Mouse (Mus musculus) adrenal gland, adult 2 months (tissue): ENCODE results near the gene Rnf166. TPM values are rescaled to one million over a fixed set of nuclear protein-coding genes. Genes with fewer than 3 reads are reported as not detected.
A peak's percentile ranks its signal among the peaks of the same experiment; 100 is the strongest.

Experiments
- DNase-seq: peaks from one replicate; pipeline ENCODE4 v3.0.0; 2021
- polyA plus RNA-seq: library from polyadenylated mRNA; depleted of rRNA; stranded (reverse); fragments of >200 nt; gene quantifications from 2 replicates; pipeline ENCODE4 v1.2.3, GENCODE M21; 2012
- total RNA-seq, 2 experiments: library from RNA; stranded (reverse); gene quantifications; 2 replicates each; pipeline ENCODE4 v1.2.3; 2021

Rnf166 gene
- total and polyA plus RNA-seq, 3 experiments = 42.8 to 157 (median 83.8) TPM

DNA sequence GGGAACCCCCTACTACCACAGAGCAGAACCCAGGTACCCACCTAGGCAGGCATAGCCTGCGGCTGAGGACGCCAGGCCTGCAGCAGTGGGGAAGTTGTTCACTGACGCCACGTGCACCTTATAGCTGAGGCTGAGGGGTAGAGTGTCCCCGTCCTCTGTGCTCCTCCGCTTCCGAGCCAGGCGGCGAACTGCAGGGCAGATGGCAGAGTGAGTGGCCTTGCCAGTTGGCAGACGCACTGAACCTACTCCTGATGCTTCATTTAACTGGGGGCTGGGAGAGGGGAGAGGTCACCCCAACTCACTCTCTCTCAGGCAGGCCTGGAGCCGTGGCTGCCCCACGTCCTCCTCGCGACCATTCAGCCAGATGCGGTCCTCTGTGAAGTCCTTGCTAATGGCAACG is 36.5 kb downstream of the Rnf166 start:
- no peak for DNase-seq

DNA sequence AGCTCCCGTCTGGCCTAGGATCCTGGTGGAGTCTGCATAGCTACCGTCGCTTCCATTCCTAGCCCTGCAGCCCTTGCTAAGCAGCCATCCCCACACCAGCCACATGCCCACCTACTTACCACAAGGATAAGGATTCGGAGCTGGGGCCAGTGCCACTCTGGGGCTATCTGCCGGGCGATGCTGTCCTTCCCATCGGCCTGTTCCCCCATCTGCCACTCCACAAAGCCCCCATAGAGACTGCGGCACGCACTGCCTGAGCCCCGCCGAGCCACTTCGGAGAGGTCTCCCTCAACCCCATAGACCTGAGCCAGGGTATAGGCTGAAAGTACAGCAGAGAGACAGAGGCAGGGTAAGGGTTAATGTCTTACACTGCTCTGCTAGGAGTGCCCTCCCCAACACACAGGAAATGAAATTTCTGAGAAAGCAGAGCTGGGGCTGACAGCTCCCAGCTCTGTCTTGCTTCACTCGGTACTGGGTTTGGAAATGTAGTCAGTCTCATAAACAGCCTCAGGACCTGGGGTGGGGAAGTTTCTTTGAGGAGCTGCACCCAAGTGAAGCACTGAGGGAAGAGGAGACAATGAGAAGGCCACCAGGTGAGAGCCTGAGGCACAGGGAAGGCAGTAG is 38.0 kb downstream of the Rnf166 start:
- no peak for DNase-seq

DNA sequence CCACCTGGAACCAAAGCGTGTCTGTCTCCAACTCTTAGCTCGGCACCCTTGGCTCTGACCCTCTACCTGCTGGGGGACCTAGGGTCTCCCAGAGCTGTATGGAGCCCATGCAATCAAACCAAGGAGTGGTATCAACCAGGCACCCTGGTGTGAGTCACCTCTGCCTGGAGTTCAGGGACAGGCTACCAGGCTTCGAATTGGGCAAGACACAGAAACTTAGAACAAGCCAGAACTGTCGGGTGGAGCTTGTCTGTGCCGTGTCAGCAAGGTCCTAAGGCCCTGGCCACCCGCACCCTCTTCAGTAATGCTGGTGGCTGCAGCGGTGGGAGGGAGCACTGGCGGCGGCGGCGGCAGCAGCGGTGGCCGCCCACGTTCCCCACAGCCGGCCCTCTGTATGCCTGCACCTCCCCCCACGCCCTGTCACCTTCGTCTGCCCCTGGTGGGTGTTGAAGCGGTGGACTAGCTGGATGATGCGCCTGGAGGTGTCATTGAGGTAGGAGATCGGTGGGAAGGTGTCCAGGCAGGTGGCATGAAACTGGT is 39.2 kb downstream of the Rnf166 start:
- peak; percentile 53 for DNase-seq

GRCm38 (mm10) chr8:122436146-122436545 is 39.7 kb downstream of the Rnf166 start:
- DNase-seq = no peak

- DNase-seq = no peak
Measured at GRCm38 (mm10) chr8:122435375-122435774, 40.5 kb downstream of the Rnf166 start.

DNA sequence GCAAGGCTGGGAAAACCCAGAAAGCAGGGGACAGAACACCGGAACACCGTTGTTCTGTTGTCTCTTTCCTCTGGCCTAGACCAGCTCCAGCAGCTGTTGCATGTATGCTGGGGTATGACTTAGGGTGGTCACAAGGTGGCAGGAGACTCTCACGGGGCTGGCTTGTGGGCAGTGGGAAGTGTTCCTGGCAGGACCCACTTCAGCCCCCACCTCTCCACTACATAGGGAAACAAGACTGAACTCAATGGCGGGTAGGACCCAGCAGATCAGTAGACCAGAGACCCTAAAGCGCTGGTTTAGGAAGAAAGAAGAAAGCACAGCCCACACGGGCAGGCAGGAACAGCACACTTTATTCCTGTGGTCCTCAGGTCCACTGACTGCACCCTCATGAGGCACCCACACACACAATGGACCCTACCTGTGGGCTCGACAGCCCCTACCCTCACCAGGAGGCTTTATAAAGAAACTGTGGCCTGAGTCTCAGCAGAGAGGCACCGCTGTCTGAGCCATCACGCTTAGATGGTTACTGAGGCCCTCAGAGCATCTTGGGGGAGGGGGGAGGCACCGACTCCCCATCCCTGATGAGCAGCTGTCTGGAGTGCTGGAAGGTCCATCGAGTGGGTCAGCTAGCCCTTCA is 42.5 kb downstream of the Rnf166 start:
- DNase-seq = no peak

DNA sequence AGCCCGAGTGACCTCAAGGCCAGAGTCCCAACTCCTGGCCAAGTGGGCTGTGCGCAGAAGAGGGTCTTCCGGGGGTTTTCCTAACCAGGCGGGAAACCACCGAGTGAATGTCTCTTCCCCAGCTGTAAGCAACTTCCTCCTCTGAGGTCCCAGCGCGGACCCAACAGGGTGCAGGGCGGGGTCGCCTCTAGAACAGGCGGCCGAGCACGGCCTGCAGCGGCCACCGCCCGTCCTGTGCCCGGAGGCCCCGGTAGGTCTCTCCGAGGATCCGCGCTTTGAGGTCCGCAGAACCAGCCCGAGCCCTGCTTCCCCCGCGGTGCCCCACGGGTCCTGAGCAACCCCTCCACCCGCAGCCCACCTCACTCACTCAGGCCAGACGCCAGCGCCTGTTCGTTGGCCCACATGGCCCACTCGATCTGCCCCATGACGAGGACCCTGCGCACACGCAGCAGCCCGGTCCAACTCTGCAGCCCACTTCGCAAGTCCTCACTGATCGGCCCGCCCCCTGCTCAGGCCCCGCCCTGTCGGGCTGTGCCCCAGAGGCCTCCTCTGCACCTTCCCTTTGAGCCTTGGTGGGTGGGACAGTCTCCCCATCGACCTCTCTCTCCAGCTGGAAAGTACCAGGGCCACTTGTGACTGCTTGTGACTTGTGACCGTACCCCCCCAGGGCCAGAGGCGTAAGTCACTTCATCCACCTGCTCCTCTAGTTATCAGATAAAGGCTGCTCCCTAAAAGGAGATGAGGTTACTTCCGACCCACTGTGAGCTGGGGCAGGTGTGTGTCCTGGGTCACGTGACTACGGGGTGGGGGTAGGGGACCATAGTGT is 43.2 kb downstream of the Rnf166 start, which contains the start of gene Cyba:
Gene Cyba (minus strand): TSS at position 488 of the 826 bp plus-strand sequence.
- peak; percentile 82 for DNase-seq

DNA sequence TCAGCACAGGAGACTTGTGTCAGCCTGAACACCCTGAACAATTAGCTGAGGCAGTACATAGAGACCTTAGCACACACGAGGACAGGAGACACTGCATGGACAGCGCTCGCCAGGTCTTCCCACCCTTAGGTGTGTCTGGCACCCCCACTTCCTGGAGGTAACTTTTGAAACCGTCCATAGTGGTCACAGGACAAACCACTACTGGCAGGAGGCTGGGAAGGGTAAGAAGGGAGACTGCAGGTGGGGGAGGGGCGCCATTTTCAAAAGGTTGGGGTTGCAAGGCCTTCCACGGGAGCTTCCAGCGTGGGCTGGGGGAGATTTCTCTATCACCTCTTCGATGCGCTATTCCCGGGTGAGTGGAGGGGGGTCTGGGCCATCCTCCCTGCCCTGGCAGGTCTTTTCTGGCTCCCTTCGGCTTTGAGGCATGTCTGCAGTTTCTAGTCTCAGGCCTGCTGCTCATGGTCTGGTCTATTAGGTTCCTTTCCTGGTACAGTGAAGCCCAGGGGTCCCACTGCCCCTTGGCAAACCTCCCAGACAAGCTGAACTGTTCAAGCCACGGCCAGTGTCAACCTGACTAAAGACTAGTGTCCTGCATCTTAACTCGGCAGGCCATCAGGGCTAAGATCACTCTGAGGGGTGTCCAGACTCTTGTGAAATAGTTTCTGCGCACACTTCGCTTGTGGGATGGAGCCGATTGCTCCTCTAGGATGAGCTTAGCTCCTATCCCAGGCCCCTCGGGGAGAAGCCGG is 44.0 kb downstream of the Rnf166 start:
- no peak for DNase-seq

DNA sequence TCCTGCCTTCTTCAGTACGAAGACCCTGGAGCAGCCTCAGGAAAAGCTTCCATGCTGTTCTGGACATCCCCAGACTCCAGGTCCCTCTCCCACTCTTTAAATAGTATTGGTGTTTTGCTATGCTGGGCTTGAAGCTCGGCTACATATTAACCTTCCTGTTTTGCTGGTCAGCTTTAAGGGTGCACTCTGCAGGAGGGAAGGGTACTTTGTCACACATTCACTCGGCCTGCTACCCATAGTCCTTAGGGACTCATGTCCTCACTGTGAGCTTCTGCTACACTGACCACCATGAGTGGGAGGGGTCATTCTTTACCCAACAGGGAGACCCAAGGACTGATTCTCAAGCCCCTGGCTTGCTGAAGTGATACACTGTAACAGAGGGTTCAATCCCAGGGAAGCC is 45.2 kb downstream of the Rnf166 start:
- DNase-seq = no peak

GRCm38 (mm10) chr8:122430058-122430636 is 45.7 kb downstream of the Rnf166 start:
- no peak for DNase-seq

- DNase-seq = no peak
Measured at GRCm38 (mm10) chr8:122428163-122428562, 47.7 kb downstream of the Rnf166 start.

DNA sequence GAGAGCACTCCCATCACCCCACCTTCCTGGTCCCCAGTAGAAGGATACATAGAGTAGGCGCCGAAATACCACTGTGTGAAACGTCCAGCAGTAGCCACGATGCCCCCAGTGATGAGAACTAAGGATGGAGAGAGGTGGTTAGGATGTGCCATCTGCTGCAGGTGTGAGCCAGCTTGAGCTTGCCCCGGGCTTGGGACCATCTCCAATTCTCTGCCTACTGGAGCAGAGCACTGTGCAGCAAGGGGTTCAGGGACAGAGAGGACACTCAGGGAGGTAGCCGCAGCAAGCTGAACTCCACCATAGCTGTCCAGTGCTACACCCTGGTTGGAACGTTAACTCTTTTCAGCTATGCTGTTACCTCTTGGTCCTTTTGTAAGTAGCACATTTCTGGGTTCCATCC is 48.3 kb downstream of the Rnf166 start:
- DNase-seq = no peak

DNA sequence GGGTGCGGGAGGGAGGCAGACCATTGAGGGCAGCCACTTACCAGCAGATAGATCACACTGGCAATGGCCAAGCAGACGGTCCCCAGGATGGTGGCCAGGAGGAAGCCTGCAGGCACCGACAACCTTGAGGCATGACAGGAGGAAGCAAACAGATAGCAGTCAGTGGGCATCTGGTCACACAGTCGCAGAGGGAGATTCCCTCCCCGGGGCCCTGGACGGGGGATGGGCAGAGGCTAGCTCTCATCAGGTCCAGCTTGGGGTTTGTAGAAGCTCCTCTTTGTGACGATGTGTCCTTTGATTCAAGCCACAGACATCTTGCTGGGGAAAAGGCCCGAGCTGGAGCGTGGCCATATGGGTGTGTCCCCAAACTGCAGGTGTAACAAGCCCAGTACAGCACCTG is 49.7 kb downstream of the Rnf166 start:
- no peak for DNase-seq

GRCm38 (mm10) chr8:122423659-122424058 is 52.2 kb downstream of the Rnf166 start:
- DNase-seq = no peak

DNA sequence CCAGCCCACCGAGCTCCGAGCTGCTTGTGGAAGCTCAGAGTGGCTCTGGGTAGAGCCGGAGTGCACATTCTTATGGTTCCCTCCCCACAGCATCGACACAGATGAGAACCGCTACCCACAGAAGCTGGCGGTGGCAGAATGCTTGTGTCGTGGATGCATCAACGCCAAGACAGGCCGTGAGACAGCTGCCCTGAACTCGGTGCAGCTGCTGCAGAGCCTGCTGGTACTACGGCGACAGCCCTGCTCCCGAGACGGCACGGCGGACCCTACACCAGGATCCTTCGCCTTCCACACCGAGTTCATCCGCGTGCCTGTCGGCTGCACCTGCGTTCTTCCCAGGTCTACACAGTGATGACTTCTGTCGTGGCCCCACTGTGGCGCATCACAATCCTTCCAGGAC is 52.6 kb downstream of the Rnf166 start:
- no peak for DNase-seq

- DNase-seq = no peak
Measured at GRCm38 (mm10) chr8:122421376-122422070, 54.3 kb downstream of the Rnf166 start, which contains the start of gene Il17c. Gene Il17c (plus strand): TSS chr8:122422020.

- DNase-seq = no peak
Measured at GRCm38 (mm10) chr8:122419881-122420555, 55.8 kb downstream of the Rnf166 start.
